Mouse (Mus musculus) limb, embryonic 14.5 days (tissue): Measurements from ENCODE around the gene Pusl1. TPM values are rescaled to one million over a fixed set of nuclear protein-coding genes. Genes with fewer than 3 reads are reported as not detected.

Experiments used
- ATAC-seq: fragments of 200-750 bp; cut with Nextera tagmentation; 2 replicates; pipeline ENCODE4 v1.8.0; 2017; ENCODE audit warnings: low read depth, moderate number of reproducible peaks, moderate TSS enrichment; ENCODE audit not compliant: low FRiP score
- DNase-seq: peaks from one replicate; pipeline ENCODE4 v3.0.0-alpha.2; 2015; ENCODE audit warnings: low spot score
- H3K27ac ChIP-seq: fragments of 300-500 bp; sonication (generic); replicated peaks from 2 replicates; pipeline ENCODE4 v1.5.1; 2014; ENCODE audit warnings: low read depth, mild to moderate bottlenecking, low read length, moderate library complexity, mixed read lengths
- H3K27me3 ChIP-seq: fragments of 300-500 bp; sonication (generic); 2 replicates; pipeline ENCODE4 v1.6.1; 2014; ENCODE audit warnings: low read length, mixed read lengths; ENCODE audit not compliant: control insufficient read depth, insufficient read depth
- H3K36me3 ChIP-seq: fragments of 300-500 bp; sonication (generic); 2 replicates; pipeline ENCODE4 v1.6.1; 2014; ENCODE audit warnings: mild to moderate bottlenecking, low read length, moderate library complexity, mixed read lengths; ENCODE audit not compliant: control insufficient read depth, insufficient read depth
- H3K4me1 ChIP-seq: fragments of 300-500 bp; sonication (generic); 2 replicates; pipeline ENCODE4 v1.6.1; 2014; ENCODE audit warnings: antibody characterized with exemption, low read length, mixed read lengths; ENCODE audit not compliant: control insufficient read depth, insufficient read depth
- H3K4me2 ChIP-seq: fragments of 300-500 bp; sonication (generic); replicated peaks from 2 replicates; pipeline ENCODE4 v1.6.1; 2014; ENCODE audit warnings: low read depth, mild to moderate bottlenecking, low read length, moderate library complexity; ENCODE audit not compliant: severe bottlenecking
- H3K4me3 ChIP-seq: fragments of 300-500 bp; sonication (generic); replicated peaks from 2 replicates; pipeline ENCODE4 v1.5.1; 2014; ENCODE audit warnings: low read length
- H3K9ac ChIP-seq: fragments of 300-500 bp; sonication (generic); 2 replicates; pipeline ENCODE4 v1.6.1; 2014; ENCODE audit warnings: mild to moderate bottlenecking, low read depth, low read length, moderate library complexity; ENCODE audit not compliant: severe bottlenecking
- H3K9me3 ChIP-seq: fragments of 300-500 bp; sonication (generic); 2 replicates; pipeline ENCODE4 v1.6.1; 2016; ENCODE audit warnings: low read length; ENCODE audit not compliant: control insufficient read depth
- POLR2A ChIP-seq: fragments of 200-500 bp; IDR thresholded peaks from 2 replicates; pipeline ENCODE4 v1.8.0; 2012; ENCODE audit warnings: inconsistent platforms, mild to moderate bottlenecking, moderate library complexity, borderline replicate concordance; ENCODE audit not compliant: insufficient read depth, insufficient read length; ENCODE audit errors: extremely low read depth
- WGBS: fragments of 180-500 bp; shearing (Covaris S2); extraction: QIAGEN DNeasy Blood & Tissue Kit; methylation state at CpG from one replicate; pipeline ENCODE4 v1.1.7; 2014; 5-methylcytosine and 5-hydroxymethylcytosine counted together
- polyA plus RNA-seq, 2 experiments: library from polyadenylated mRNA; depleted of rRNA in 1 of 2; stranded (reverse) in 1 of 2; unstranded in 1 of 2; fragments of >200 nt; fragmentation: Nextera tagmentation in 1 of 2; extraction: Ambion mirVana in 1 of 2; gene quantifications; 2 replicates each; pipeline versions ENCODE4 v1.2.1 to v1.2.3; 2012 to 2014

Pusl1 gene
- polyA plus RNA-seq, 2 experiments, result 57.2 to 95.7 TPM

- H3K4me1 ChIP-seq, result peaks cover 16% of the 10 kb centered on the region
- no peak overlapping the region for H3K27ac ChIP-seq
- H3K36me3 ChIP-seq, result peaks cover 45% of the 10 kb centered on the region
- WGBS, result 85% methylated on average over 5 of the region's 5 CpGs
- ATAC-seq (no peak), DNase-seq (no peak)
- no peaks in the 10 kb centered on the region for H3K27me3 ChIP-seq
- no peak overlapping the region for H3K4me3 ChIP-seq
- H3K4me2 ChIP-seq, result no peak overlapping the region
- TF ChIP-seq POLR2A, result no peak
- no peaks in the 10 kb centered on the region for H3K9me3 ChIP-seq
- no peak overlapping the region for H3K9ac ChIP-seq
Observed at GRCm38 (mm10) chr4:155889316-155889715, 2.3 kb downstream of the Pusl1 start.

- WGBS, result 94% methylated on average over 9 of the region's 9 CpGs
- Histone ChIP-seq H3K27ac (no peak overlapping the region), H3K36me3 (peaks cover 45% of the 10 kb centered on the region), H3K4me1 (peaks cover 10% of the 10 kb centered on the region), H3K4me2 (no peak overlapping the region), H3K4me3 (no peak overlapping the region), H3K27me3 (no peaks in the 10 kb centered on the region), H3K9ac (no peak overlapping the region), H3K9me3 (no peaks in the 10 kb centered on the region)
- no peak for DNase-seq
- ATAC-seq, result no peak
- no peak for TF ChIP-seq POLR2A
Observed at GRCm38 (mm10) chr4:155888181-155888580, 3.4 kb downstream of the Pusl1 start.

- no peaks in the 10 kb centered on the region for H3K27me3 ChIP-seq
- H3K36me3 ChIP-seq, result peaks cover 45% of the 10 kb centered on the region
- H3K4me2 ChIP-seq, result no peak overlapping the region
- H3K4me3 ChIP-seq, result no peak overlapping the region
- H3K27ac ChIP-seq, result no peak overlapping the region
- 89% methylated on average over 10 of the region's 10 CpGs for WGBS
- H3K4me1 ChIP-seq, result peaks cover 7% of the 10 kb centered on the region
- no peaks in the 10 kb centered on the region for H3K9me3 ChIP-seq
- TF ChIP-seq POLR2A, result no peak
- DNase-seq, result no peak
- H3K9ac ChIP-seq, result no peak overlapping the region
- no peak for ATAC-seq
Observed at GRCm38 (mm10) chr4:155887674-155888073, 3.9 kb downstream of the Pusl1 start.

GRCm38 (mm10) chr4:155886330-155886729 lies 5.3 kb downstream of the Pusl1 start:
- Histone ChIP-seq H3K4me1 (peaks cover 7% of the 10 kb centered on the region), H3K4me3 (no peak overlapping the region), H3K36me3 (peaks cover 45% of the 10 kb centered on the region), H3K9me3 (no peaks in the 10 kb centered on the region), H3K9ac (no peak overlapping the region), H3K27me3 (no peaks in the 10 kb centered on the region), H3K27ac (no peak overlapping the region), H3K4me2 (no peak overlapping the region)
- no peak for TF ChIP-seq POLR2A
- no peak for DNase-seq
- WGBS, result 92% methylated on average over 5 of the region's 5 CpGs
- no peak for ATAC-seq

GRCm38 (mm10) chr4:155883587-155883986 lies 8.0 kb downstream of the Pusl1 start:
- no peak overlapping the region for H3K27ac ChIP-seq
- 89% methylated on average over 3 of the region's 3 CpGs for WGBS

GRCm38 (mm10) chr4:155871404-155871803 lies 20.2 kb downstream of the Pusl1 start:
- Histone ChIP-seq H3K4me3 (no peak overlapping the region), H3K27me3 (no peaks in the 10 kb centered on the region), H3K9ac (no peak overlapping the region), H3K27ac (no peak overlapping the region), H3K4me2 (no peak overlapping the region), H3K4me1 (peaks cover 11% of the 10 kb centered on the region), H3K36me3 (peaks cover 44% of the 10 kb centered on the region), H3K9me3 (no peaks in the 10 kb centered on the region)
- ATAC-seq (no peak), DNase-seq (no peak)
- WGBS, result 93% methylated on average over 7 of the region's 7 CpGs
- TF ChIP-seq POLR2A, result no peak

More at GRCm38 (mm10) chr4:155883587-155883986, 8.0 kb downstream of the Pusl1 start:
- peaks cover 43% of the 10 kb centered on the region for H3K36me3 ChIP-seq
- H3K9ac ChIP-seq, result no peak overlapping the region
- H3K4me3 ChIP-seq, result no peak overlapping the region
- no peak overlapping the region for H3K4me2 ChIP-seq
- H3K4me1 ChIP-seq, result no peaks in the 10 kb centered on the region
- TF ChIP-seq POLR2A, result no peak
- ATAC-seq (no peak), DNase-seq (no peak)
- no peaks in the 10 kb centered on the region for H3K9me3 ChIP-seq
- no peaks in the 10 kb centered on the region for H3K27me3 ChIP-seq
